Comparison of ENCODE assay signal across 8 mouse cellular contexts in the genomic region with DNA sequence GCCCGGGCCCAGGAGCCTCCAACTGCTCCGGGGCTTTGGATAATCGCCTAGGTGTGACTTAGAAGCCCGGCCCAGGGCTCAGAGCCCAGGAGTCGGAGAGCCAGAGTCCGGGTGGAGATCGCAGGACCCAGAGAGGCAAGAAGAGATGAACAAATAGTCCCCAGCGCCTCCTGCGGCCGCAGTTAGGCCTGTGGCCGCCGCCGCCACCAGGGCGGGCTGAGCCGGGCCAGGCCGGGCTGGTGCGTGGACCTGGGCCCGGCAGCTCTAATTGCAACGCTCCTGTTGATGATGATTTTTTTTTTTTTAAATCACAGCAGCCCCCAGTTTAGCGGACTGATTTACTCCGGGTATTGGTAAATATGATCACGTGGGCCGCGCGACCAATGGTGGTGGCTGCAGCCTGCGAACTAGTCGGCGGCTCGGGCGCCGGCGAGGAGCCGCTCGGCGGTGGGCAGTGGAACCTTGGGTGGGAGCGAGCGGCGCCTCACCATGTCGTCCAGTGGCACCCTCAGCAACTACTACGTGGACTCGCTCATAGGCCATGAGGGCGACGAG. TPM values are rescaled to one million over a fixed set of nuclear protein-coding genes. Genes with fewer than 3 reads are reported as not detected.
DNase-seq lines count a peak whose midpoint lies in the region; ATAC-seq and TF ChIP-seq lines count a peak whose summit lies in the region.

A gene (plus strand): TSS at position 161 of the 555 bp plus-strand sequence.

- 2% methylated on average over 43 of the region's 43 CpGs for WGBS in forebrain, postnatal 0 days
- under 1% methylated on average over 43 of the region's 43 CpGs for WGBS in intestine, embryonic 16.5 days

- peak; percentile 58 for ATAC-seq in forebrain, postnatal 0 days
- peak; percentile 62 for ATAC-seq in intestine, embryonic 16.5 days
- no peak for ATAC-seq in monocyte, adult 5-6 weeks (replicated peaks; ENCODE audit: insufficient number of reproducible peaks, low FRiP score, low TSS enrichment, poor library complexity, severe bottlenecking)

- no peaks in the 10 kb centered on the region for H3K4me1 ChIP-seq in forebrain, postnatal 0 days (ENCODE audit: insufficient read depth)
- peaks cover 4% of the 10 kb centered on the region; the same call in 1 of the 2 replicates for H3K4me1 ChIP-seq in intestine, embryonic 16.5 days (ENCODE audit: control insufficient read depth, insufficient read depth, low read length)

- no peak within 1 kb of the TSS for H3K27ac ChIP-seq in forebrain, postnatal 0 days (ENCODE audit: low read depth, low read length)
- H3K27ac ChIP-seq in intestine, embryonic 16.5 days (ENCODE audit: low read length) = peak within 1 kb of the TSS; percentile 37; the same call in 1 of the 2 replicates

- H3K9ac ChIP-seq in forebrain, postnatal 0 days = no peak within 1 kb of the TSS
- peak within 1 kb of the TSS; percentile 62 for H3K9ac ChIP-seq in intestine, embryonic 16.5 days (ENCODE audit: low read depth, low read length)

- no peaks in the 10 kb centered on the region for H3K9me3 ChIP-seq in forebrain, postnatal 0 days (ENCODE audit: low read length)
- no peaks in the 10 kb centered on the region for H3K9me3 ChIP-seq in intestine, embryonic 16.5 days (ENCODE audit: control insufficient read depth, low read length)

- no peak for TF ChIP-seq CTCF in forebrain, postnatal 0 days (IDR thresholded peaks at IDR 0.05; ENCODE audit: low read depth)

- peak; percentile 61 for DNase-seq in 3T3-L1 (ENCODE audit: low read depth, low spot score)
- DNase-seq in ZHBTc4 (ENCODE audit: low read depth, low spot score) = peak; percentile 80
- DNase-seq in forebrain, postnatal 0 days = no peak
- peak; percentile 79 for DNase-seq in mesoderm, embryonic 11.5 days (ENCODE audit: low read depth, low spot score)
- DNase-seq in urinary bladder, postnatal 25 days (ENCODE audit: low spot score) = peak; percentile 66
- DNase-seq in ovary, postnatal 14 days (ENCODE audit: low spot score) = no peak

- H3K27me3 ChIP-seq in forebrain, postnatal 0 days (ENCODE audit: insufficient read depth, low read length) = peaks cover 87% of the 10 kb centered on the region
- H3K27me3 ChIP-seq in intestine, embryonic 16.5 days (replicated peaks; ENCODE audit: control insufficient read depth, insufficient read depth, low read length) = peaks cover 88% of the 10 kb centered on the region

- H3K36me3 ChIP-seq in forebrain, postnatal 0 days (ENCODE audit: insufficient read depth) = no peaks in the 10 kb centered on the region
- H3K36me3 ChIP-seq in intestine, embryonic 16.5 days (ENCODE audit: control insufficient read depth, insufficient read depth, low read length) = no peaks in the 10 kb centered on the region

- H3K4me2 ChIP-seq in forebrain, postnatal 0 days (ENCODE audit: low read depth) = peak within 1 kb of the TSS; percentile 35
- peak within 1 kb of the TSS; percentile 67 for H3K4me2 ChIP-seq in intestine, embryonic 16.5 days (ENCODE audit: low read depth, low read length)

- H3K4me3 ChIP-seq in forebrain, postnatal 0 days (ENCODE audit: low read depth, low read length) = peak within 1 kb of the TSS; percentile 22
- H3K4me3 ChIP-seq in intestine, embryonic 16.5 days (ENCODE audit: low read length) = peak within 1 kb of the TSS; percentile 48

RNA-seq across cellular contexts. Expression of the gene that starts here (rescaled TPM):
- total RNA-seq in forebrain, postnatal 0 days (2014; rRNA removed) = not detected in 2 replicates
- not detected in 2 replicates for polyA plus RNA-seq in forebrain, postnatal 0 days (2015; fragmentation: Nextera tagmentation; extraction: Ambion mirVana)
- polyA plus RNA-seq in intestine, embryonic 16.5 days (2015; fragmentation: Nextera tagmentation; extraction: Ambion mirVana) = 1.8 and 2.5 TPM in 2 replicates
- not detected in 3 replicates for total RNA-seq in monocyte, adult 5-6 weeks (2017)

Comparison
In these comparisons a context has a peak if more than half of its experiments do, and no peak if none do; other contexts are left out.
1. Peak in ATAC-seq, H3K4me3 ChIP-seq and H3K4me2 ChIP-seq in forebrain, postnatal 0 days; RNA of the gene not detected or under 1 TPM.
2. DNase-seq: peak in 3T3-L1 (single experiment), ZHBTc4 (single experiment), mesoderm, embryonic 11.5 days (single experiment) and urinary bladder, postnatal 25 days (single experiment); none in forebrain, postnatal 0 days (single experiment) and ovary, postnatal 14 days (single experiment).